Mouse (Mus musculus): ENCODE results near the gene H2-T22. TPM values are rescaled to one million over a fixed set of nuclear protein-coding genes. Genes with fewer than 3 reads are reported as not detected.
"Not testable (repeated sequence)": the region's sequence is repeated elsewhere in the genome, so short reads cannot be mapped to it uniquely, and the experiment has no call there.

The H2-T22 gene
- polyA plus RNA-seq, 1 experiment from 2014 or later, result 4.8 TPM

- not testable (repeated sequence) for H3K4me3 ChIP-seq (replicated peaks); H3K9me3 ChIP-seq; H3K9ac ChIP-seq (replicated peaks); H3K36me3 ChIP-seq; ATAC-seq; H3K4me2 ChIP-seq (replicated peaks); H3K27ac ChIP-seq
- H3K27me3 ChIP-seq, result peaks cover 14% of the 10 kb centered on the region; the same call in 1 of the 2 replicates
- 88% methylated on average over 2 of the region's 2 CpGs for WGBS
- peaks cover 11% of the 10 kb centered on the region; the same call in 1 of the 2 replicates for H3K4me1 ChIP-seq (replicated peaks)
Observed at GRCm38 (mm10) chr17:36040604-36041003, 1.9 kb downstream of the H2-T22 start.

GRCm38 (mm10) chr17:36036126-36036525 is 6.4 kb downstream of the H2-T22 start:
- not testable (repeated sequence) for H3K9ac ChIP-seq (replicated peaks); H3K4me2 ChIP-seq (replicated peaks); H3K9me3 ChIP-seq; H3K36me3 ChIP-seq; H3K27ac ChIP-seq; H3K27me3 ChIP-seq; H3K4me3 ChIP-seq (replicated peaks); ATAC-seq
- H3K4me1 ChIP-seq (replicated peaks), result peaks cover 12% of the 10 kb centered on the region
- whole genome bisulfite sequencing, result 89% methylated on average over 13 of the region's 13 CpGs

GRCm38 (mm10) chr17:36035010-36035638 is 7.4 kb downstream of the H2-T22 start:
- not testable (repeated sequence) for H3K9me3 ChIP-seq; H3K4me2 ChIP-seq (replicated peaks); H3K27me3 ChIP-seq; H3K4me3 ChIP-seq (replicated peaks); H3K9ac ChIP-seq (replicated peaks); H3K27ac ChIP-seq; H3K36me3 ChIP-seq; ATAC-seq
- 41% methylated on average over 3 of the region's 3 CpGs for WGBS
- H3K4me1 ChIP-seq (replicated peaks), result peaks cover 12% of the 10 kb centered on the region

GRCm38 (mm10) chr17:36034524-36034923 is 8.0 kb downstream of the H2-T22 start:
- H3K4me2 ChIP-seq (replicated peaks); H3K9ac ChIP-seq (replicated peaks); H3K27me3 ChIP-seq; H3K4me3 ChIP-seq (replicated peaks); H3K27ac ChIP-seq; H3K9me3 ChIP-seq; H3K36me3 ChIP-seq; ATAC-seq: not testable (repeated sequence)
- WGBS, result 60% methylated on average over 3 of the region's 3 CpGs
- peaks cover 12% of the 10 kb centered on the region for H3K4me1 ChIP-seq (replicated peaks)

- Histone ChIP-seq H3K4me3 (replicated peaks) (peak within 1 kb of the TSS; percentile 46), H3K9ac (replicated peaks) (peak within 1 kb of the TSS; percentile 69), H3K4me1 (replicated peaks) (peaks cover 12% of the 10 kb centered on the region), H3K4me2 (replicated peaks) (peak within 1 kb of the TSS; percentile 82)
- WGBS, result 0% methylated on average over 25 of the region's 25 CpGs
- not testable (repeated sequence) for H3K27ac ChIP-seq, H3K36me3 ChIP-seq, H3K27me3 ChIP-seq, H3K9me3 ChIP-seq
- ATAC-seq, result peak; percentile 38; the same call in 1 of the 2 replicates
Observed at GRCm38 (mm10) chr17:36032351-36032875, 10.1 kb downstream of the H2-T22 start, which contains the start of gene H2-T23. TSS of gene H2-T23 (minus strand) at chr17:36032855.

GRCm38 (mm10) chr17:36031583-36032331 is 10.8 kb downstream of the H2-T22 start:
- not testable (repeated sequence) for H3K27ac ChIP-seq, H3K36me3 ChIP-seq, H3K27me3 ChIP-seq, H3K9me3 ChIP-seq
- Histone ChIP-seq H3K4me2 (replicated peaks) (peak overlapping the region; percentile 82), H3K9ac (replicated peaks) (peak overlapping the region; percentile 69), H3K4me3 (replicated peaks) (peak overlapping the region; percentile 46), H3K4me1 (replicated peaks) (peaks cover 12% of the 10 kb centered on the region)
- ATAC-seq, result peak; percentile 65
- WGBS, result 3% methylated on average over 40 of the region's 40 CpGs

GRCm38 (mm10) chr17:36030703-36031582 is 11.6 kb downstream of the H2-T22 start:
- 42% methylated on average over 8 of the region's 8 CpGs for WGBS
- peak overlapping the region; percentile 44; the same call in 1 of the 2 replicates for H3K9ac ChIP-seq (replicated peaks)

GRCm38 (mm10) chr17:36030046-36030702 is 12.4 kb downstream of the H2-T22 start:
- H3K4me1 ChIP-seq (replicated peaks), result peaks cover 12% of the 10 kb centered on the region
- not testable (repeated sequence) for ATAC-seq; H3K27me3 ChIP-seq; H3K9me3 ChIP-seq; H3K4me2 ChIP-seq (replicated peaks); H3K9ac ChIP-seq (replicated peaks); H3K4me3 ChIP-seq (replicated peaks); H3K36me3 ChIP-seq; H3K27ac ChIP-seq
- 77% methylated on average over 4 of the region's 4 CpGs for WGBS

More at GRCm38 (mm10) chr17:36030703-36031582, 11.6 kb downstream of the H2-T22 start:
- H3K27me3 ChIP-seq, H3K36me3 ChIP-seq, H3K27ac ChIP-seq, H3K9me3 ChIP-seq: not testable (repeated sequence)
- peak overlapping the region; percentile 82 for H3K4me2 ChIP-seq (replicated peaks)
- peaks cover 12% of the 10 kb centered on the region for H3K4me1 ChIP-seq (replicated peaks)
- H3K4me3 ChIP-seq (replicated peaks), result peak overlapping the region; percentile 46
- ATAC-seq, result peak; percentile 37

- Histone ChIP-seq H3K9ac (replicated peaks) (no peak overlapping the region), H3K27ac (no peak overlapping the region), H3K27me3 (0 out of 2 replicates have a peak, but pooled peaks cover 5% of the 10 kb centered on the region), H3K4me1 (replicated peaks) (peaks cover 12% of the 10 kb centered on the region), H3K4me2 (replicated peaks) (no peak overlapping the region), H3K36me3 (no peaks in the 10 kb centered on the region), H3K4me3 (replicated peaks) (no peak overlapping the region), H3K9me3 (no peaks in the 10 kb centered on the region)
- 70% methylated on average over 7 of the region's 7 CpGs for WGBS
- no peak for ATAC-seq
Observed at GRCm38 (mm10) chr17:36028879-36029619, 13.5 kb downstream of the H2-T22 start.

GRCm38 (mm10) chr17:36027663-36028062 is 14.9 kb downstream of the H2-T22 start:
- H3K27me3 ChIP-seq, result 0 out of 2 replicates have a peak, but pooled peaks cover 5% of the 10 kb centered on the region

GRCm38 (mm10) chr17:36025901-36026300 is 16.6 kb downstream of the H2-T22 start:
- Histone ChIP-seq H3K27me3 (no peaks in the 10 kb centered on the region), H3K36me3 (no peaks in the 10 kb centered on the region), H3K27ac (no peak overlapping the region), H3K9ac (replicated peaks) (no peak overlapping the region), H3K4me3 (replicated peaks) (no peak overlapping the region), H3K4me2 (replicated peaks) (no peak overlapping the region), H3K9me3 (no peaks in the 10 kb centered on the region), H3K4me1 (replicated peaks) (no peaks in the 10 kb centered on the region)
- ATAC-seq, result no peak
- WGBS, result 89% methylated on average over 4 of the region's 4 CpGs

More at GRCm38 (mm10) chr17:36027663-36028062, 14.9 kb downstream of the H2-T22 start:
- no peaks in the 10 kb centered on the region for H3K9me3 ChIP-seq
- ATAC-seq, result no peak
- no peak overlapping the region for H3K27ac ChIP-seq
- WGBS, result 94% methylated on average over 4 of the region's 4 CpGs
- H3K36me3 ChIP-seq, result no peaks in the 10 kb centered on the region
- peaks cover 12% of the 10 kb centered on the region for H3K4me1 ChIP-seq (replicated peaks)
- H3K4me3 ChIP-seq (replicated peaks), result no peak overlapping the region
- H3K4me2 ChIP-seq (replicated peaks), result no peak overlapping the region
- no peak overlapping the region for H3K9ac ChIP-seq (replicated peaks)

All from midbrain, embryonic 13.5 days (tissue).